Mouse (Mus musculus): ENCODE data around the gene Whrn. TPM values are rescaled to one million over a fixed set of nuclear protein-coding genes. Genes with fewer than 3 reads are reported as not detected.

Gene Whrn
- polyA plus RNA-seq, 1 experiment from 2014 or later, result 4.1 TPM

DNA sequence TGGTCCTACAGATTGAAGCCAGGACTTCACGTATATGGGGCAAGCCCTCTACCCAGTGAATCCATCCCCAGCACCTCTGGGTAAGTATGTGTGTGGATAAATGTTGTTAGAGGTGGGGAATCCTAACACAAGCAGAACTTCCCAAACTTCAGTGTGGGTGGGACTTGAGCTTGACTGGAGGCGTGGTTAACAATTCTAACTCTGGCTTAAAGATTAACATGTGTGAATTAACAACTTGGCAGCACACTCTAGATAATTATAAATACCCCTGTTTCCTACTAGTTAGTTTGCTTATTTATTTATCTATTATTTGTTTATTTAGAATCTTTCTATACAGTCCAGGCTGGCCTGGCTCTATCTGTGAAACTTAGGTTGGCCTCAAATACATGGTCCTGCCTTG lies 7.9 kb downstream of the Whrn start:
- H3K9ac ChIP-seq (ENCODE audit: low read length), result no peak overlapping the region
- no peak overlapping the region for H3K27ac ChIP-seq (ENCODE audit: low read depth, low read length)
- H3K36me3 ChIP-seq (ENCODE audit: control insufficient read depth, insufficient read depth, low read length), result no peaks in the 10 kb centered on the region
- 94% methylated on average over 2 of the region's 2 CpGs for WGBS
- H3K4me2 ChIP-seq (ENCODE audit: low read length), result no peak overlapping the region
- H3K27me3 ChIP-seq (replicated peaks; ENCODE audit: control insufficient read depth, insufficient read depth, low read length), result no peaks in the 10 kb centered on the region
- H3K4me3 ChIP-seq (ENCODE audit: low read depth, low read length), result no peak overlapping the region
- ATAC-seq, result no peak
- no peaks in the 10 kb centered on the region for H3K9me3 ChIP-seq (replicated peaks; ENCODE audit: control insufficient read depth, low read length)
- H3K4me1 ChIP-seq (ENCODE audit: control insufficient read depth, insufficient read depth, low read length), result peaks cover 11% of the 10 kb centered on the region; the same call in 1 of the 2 replicates
- DNase-seq (ENCODE audit: low spot score), result no peak

DNA sequence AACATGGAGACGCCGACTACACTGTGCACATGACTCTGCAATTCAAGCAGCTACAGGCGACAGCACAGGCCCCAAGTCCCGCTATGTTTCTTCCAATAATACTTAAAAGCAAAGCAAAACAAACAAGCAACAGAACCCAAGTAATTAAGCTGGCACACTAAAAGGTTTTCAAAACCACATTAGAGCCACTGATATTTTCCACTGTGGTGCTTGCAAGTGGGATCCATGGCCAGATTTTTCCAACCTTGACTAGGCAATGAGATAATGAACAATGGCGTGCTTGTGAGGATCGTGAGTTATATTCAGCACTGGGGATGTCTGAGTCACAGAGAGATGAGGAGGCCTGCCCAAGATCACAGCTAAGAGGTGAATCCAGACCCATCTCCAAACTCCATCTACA lies 8.5 kb downstream of the Whrn start:
- peaks cover 6% of the 10 kb centered on the region; the same call in 1 of the 2 replicates for H3K4me1 ChIP-seq (ENCODE audit: control insufficient read depth, insufficient read depth, low read length)
- H3K36me3 ChIP-seq (ENCODE audit: control insufficient read depth, insufficient read depth, low read length), result no peaks in the 10 kb centered on the region
- no peak for DNase-seq (ENCODE audit: low spot score)
- no peaks in the 10 kb centered on the region for H3K27me3 ChIP-seq (replicated peaks; ENCODE audit: control insufficient read depth, insufficient read depth, low read length)
- H3K4me3 ChIP-seq (ENCODE audit: low read depth, low read length), result no peak overlapping the region
- H3K9ac ChIP-seq (ENCODE audit: low read length), result no peak overlapping the region
- H3K27ac ChIP-seq (ENCODE audit: low read depth, low read length), result no peak overlapping the region
- no peak overlapping the region for H3K4me2 ChIP-seq (ENCODE audit: low read length)
- H3K9me3 ChIP-seq (replicated peaks; ENCODE audit: control insufficient read depth, low read length), result no peaks in the 10 kb centered on the region
- 64% methylated on average over 6 of the region's 6 CpGs for WGBS
- no peak for ATAC-seq

- no peak overlapping the region for H3K27ac ChIP-seq (ENCODE audit: low read depth, low read length)
- no peak overlapping the region for H3K4me3 ChIP-seq (ENCODE audit: low read depth, low read length)
- ATAC-seq (no peak), DNase-seq (ENCODE audit: low spot score) (no peak)
- H3K4me2 ChIP-seq (ENCODE audit: low read length), result no peak overlapping the region
- no peak overlapping the region for H3K9ac ChIP-seq (ENCODE audit: low read length)
- 0 out of 2 replicates have a peak, but pooled peaks cover 6% of the 10 kb centered on the region for H3K4me1 ChIP-seq (ENCODE audit: control insufficient read depth, insufficient read depth, low read length)
- H3K36me3 ChIP-seq (ENCODE audit: control insufficient read depth, insufficient read depth, low read length), result no peaks in the 10 kb centered on the region
- H3K9me3 ChIP-seq (replicated peaks; ENCODE audit: control insufficient read depth, low read length), result no peaks in the 10 kb centered on the region
- 26% methylated on average over 4 of the region's 4 CpGs for WGBS
- H3K27me3 ChIP-seq (replicated peaks; ENCODE audit: control insufficient read depth, insufficient read depth, low read length), result no peaks in the 10 kb centered on the region
Observed at GRCm38 (mm10) chr4:63486523-63486922, 9.3 kb downstream of the Whrn start.

DNA sequence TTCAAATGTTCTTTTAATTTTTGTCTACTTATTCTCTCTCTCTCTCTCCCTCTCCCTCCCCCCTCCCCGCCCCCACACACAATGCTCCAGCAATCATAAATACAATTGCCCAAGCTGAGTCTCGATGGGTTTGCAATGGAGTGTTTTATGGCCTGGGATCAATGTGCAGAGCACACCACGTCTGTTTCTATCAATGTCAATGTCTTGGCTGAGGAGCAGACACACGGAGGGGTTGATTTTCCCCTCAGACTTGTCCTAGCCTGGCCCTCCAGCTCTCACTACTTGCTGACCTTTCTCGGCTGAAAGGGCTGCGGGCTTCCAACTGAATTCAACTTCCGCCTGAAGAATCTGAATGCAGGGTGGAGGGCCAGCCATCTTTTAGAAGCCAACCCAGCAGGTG lies 12.1 kb downstream of the Whrn start:
- Histone ChIP-seq H3K4me1 (ENCODE audit: control insufficient read depth, insufficient read depth, low read length) (0 out of 2 replicates have a peak, but pooled peaks cover 7% of the 10 kb centered on the region), H3K9me3 (replicated peaks; ENCODE audit: control insufficient read depth, low read length) (no peaks in the 10 kb centered on the region), H3K9ac (ENCODE audit: low read length) (no peak overlapping the region), H3K27ac (ENCODE audit: low read depth, low read length) (no peak overlapping the region), H3K4me3 (ENCODE audit: low read depth, low read length) (no peak overlapping the region), H3K27me3 (replicated peaks; ENCODE audit: control insufficient read depth, insufficient read depth, low read length) (no peaks in the 10 kb centered on the region), H3K36me3 (ENCODE audit: control insufficient read depth, insufficient read depth, low read length) (no peaks in the 10 kb centered on the region), H3K4me2 (ENCODE audit: low read length) (no peak overlapping the region)
- ATAC-seq (no peak), DNase-seq (ENCODE audit: low spot score) (no peak)
- WGBS, result 48% methylated on average over 7 of the region's 7 CpGs

GRCm38 (mm10) chr4:63480845-63481167 lies 15.0 kb downstream of the Whrn start:
- H3K27me3 ChIP-seq (replicated peaks; ENCODE audit: control insufficient read depth, insufficient read depth, low read length), result no peaks in the 10 kb centered on the region
- H3K4me3 ChIP-seq (ENCODE audit: low read depth, low read length), result no peak overlapping the region
- no peak overlapping the region for H3K4me2 ChIP-seq (ENCODE audit: low read length)
- 0 out of 2 replicates have a peak, but pooled peaks cover 3% of the 10 kb centered on the region for H3K4me1 ChIP-seq (ENCODE audit: control insufficient read depth, insufficient read depth, low read length)
- no peak overlapping the region for H3K27ac ChIP-seq (ENCODE audit: low read depth, low read length)
- no peaks in the 10 kb centered on the region for H3K36me3 ChIP-seq (ENCODE audit: control insufficient read depth, insufficient read depth, low read length)
- H3K9me3 ChIP-seq (replicated peaks; ENCODE audit: control insufficient read depth, low read length), result no peaks in the 10 kb centered on the region
- 45% methylated on average over 11 of the region's 11 CpGs for whole genome bisulfite sequencing
- ATAC-seq (no peak), DNase-seq (ENCODE audit: low spot score) (no peak)
- H3K9ac ChIP-seq (ENCODE audit: low read length), result no peak overlapping the region

DNA sequence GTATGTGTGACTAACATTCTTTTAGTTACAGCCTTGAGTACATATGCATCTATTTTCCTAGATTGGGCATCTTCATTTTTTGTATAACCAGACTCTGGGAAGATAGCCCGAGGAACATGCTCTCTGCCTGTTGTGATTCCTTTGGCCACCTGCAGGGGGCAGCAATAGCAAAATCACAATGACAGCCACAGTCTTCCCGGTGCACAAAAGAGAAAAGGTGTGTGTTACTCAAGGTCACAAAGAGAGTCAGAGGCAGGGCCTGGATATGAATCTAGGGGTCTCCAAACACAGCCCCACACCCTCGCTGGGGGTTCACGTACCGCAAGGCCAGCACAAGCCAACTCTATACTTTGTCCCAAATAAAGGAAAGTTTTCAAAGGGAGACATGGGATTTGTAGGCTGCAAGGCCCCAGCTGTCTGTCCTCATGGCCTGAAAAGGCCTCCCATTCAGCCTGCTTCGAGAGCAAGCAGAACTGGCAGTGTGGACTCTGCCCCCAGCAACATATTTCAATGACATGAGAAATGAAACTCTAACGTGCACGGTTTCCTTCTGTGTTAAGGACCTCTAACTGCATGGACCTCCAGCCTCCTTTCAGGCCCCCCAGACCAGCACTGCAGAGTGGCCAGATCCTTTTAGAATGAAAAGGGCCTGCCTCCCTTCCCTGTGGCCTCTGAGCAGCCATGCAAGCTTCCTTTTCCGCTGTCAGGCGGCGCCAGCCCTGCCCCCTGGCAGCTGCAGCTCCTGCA lies 15.5 kb downstream of the Whrn start:
- Histone ChIP-seq H3K9ac (ENCODE audit: low read length) (0 out of 2 replicates have a peak overlapping the region, but pooled peaks have one; percentile 8), H3K9me3 (replicated peaks; ENCODE audit: control insufficient read depth, low read length) (no peaks in the 10 kb centered on the region), H3K4me1 (ENCODE audit: control insufficient read depth, insufficient read depth, low read length) (0 out of 2 replicates have a peak, but pooled peaks cover 3% of the 10 kb centered on the region), H3K36me3 (ENCODE audit: control insufficient read depth, insufficient read depth, low read length) (no peaks in the 10 kb centered on the region), H3K27ac (ENCODE audit: low read depth, low read length) (0 out of 2 replicates have a peak overlapping the region, but pooled peaks have one; percentile 27), H3K4me3 (ENCODE audit: low read depth, low read length) (no peak overlapping the region), H3K4me2 (ENCODE audit: low read length) (no peak overlapping the region), H3K27me3 (replicated peaks; ENCODE audit: control insufficient read depth, insufficient read depth, low read length) (no peaks in the 10 kb centered on the region)
- DNase-seq (ENCODE audit: low spot score) (peak; percentile 64), ATAC-seq (peak; percentile 33; the same call in 1 of the 2 replicates)
- WGBS, result 34% methylated on average over 11 of the region's 11 CpGs

GRCm38 (mm10) chr4:63478036-63478435 lies 17.8 kb downstream of the Whrn start:
- 83% methylated on average over 7 of the region's 7 CpGs for WGBS
- Histone ChIP-seq H3K9me3 (replicated peaks; ENCODE audit: control insufficient read depth, low read length) (no peaks in the 10 kb centered on the region), H3K27ac (ENCODE audit: low read depth, low read length) (no peak overlapping the region), H3K9ac (ENCODE audit: low read length) (no peak overlapping the region), H3K4me2 (ENCODE audit: low read length) (no peak overlapping the region), H3K27me3 (replicated peaks; ENCODE audit: control insufficient read depth, insufficient read depth, low read length) (no peaks in the 10 kb centered on the region), H3K4me3 (ENCODE audit: low read depth, low read length) (no peak overlapping the region), H3K36me3 (ENCODE audit: control insufficient read depth, insufficient read depth, low read length) (no peaks in the 10 kb centered on the region), H3K4me1 (ENCODE audit: control insufficient read depth, insufficient read depth, low read length) (0 out of 2 replicates have a peak, but pooled peaks cover 3% of the 10 kb centered on the region)
- ATAC-seq (no peak), DNase-seq (ENCODE audit: low spot score) (no peak)

GRCm38 (mm10) chr4:63476891-63477290 lies 18.9 kb downstream of the Whrn start:
- H3K9ac ChIP-seq (ENCODE audit: low read length), result no peak overlapping the region
- H3K27me3 ChIP-seq (replicated peaks; ENCODE audit: control insufficient read depth, insufficient read depth, low read length), result no peaks in the 10 kb centered on the region
- H3K4me3 ChIP-seq (ENCODE audit: low read depth, low read length), result no peak overlapping the region
- WGBS, result 96% methylated on average over 6 of the region's 6 CpGs
- no peak overlapping the region for H3K4me2 ChIP-seq (ENCODE audit: low read length)
- no peak overlapping the region for H3K27ac ChIP-seq (ENCODE audit: low read depth, low read length)
- H3K4me1 ChIP-seq (ENCODE audit: control insufficient read depth, insufficient read depth, low read length), result 0 out of 2 replicates have a peak, but pooled peaks cover 3% of the 10 kb centered on the region
- H3K9me3 ChIP-seq (replicated peaks; ENCODE audit: control insufficient read depth, low read length), result no peaks in the 10 kb centered on the region
- DNase-seq (ENCODE audit: low spot score), result no peak
- no peak for ATAC-seq
- H3K36me3 ChIP-seq (ENCODE audit: control insufficient read depth, insufficient read depth, low read length), result no peaks in the 10 kb centered on the region

GRCm38 (mm10) chr4:63475208-63475607 lies 20.6 kb downstream of the Whrn start:
- no peaks in the 10 kb centered on the region for H3K27me3 ChIP-seq (replicated peaks; ENCODE audit: control insufficient read depth, insufficient read depth, low read length)
- H3K27ac ChIP-seq (ENCODE audit: low read depth, low read length), result no peak overlapping the region
- H3K36me3 ChIP-seq (ENCODE audit: control insufficient read depth, insufficient read depth, low read length), result no peaks in the 10 kb centered on the region
- H3K4me3 ChIP-seq (ENCODE audit: low read depth, low read length), result no peak overlapping the region
- no peak overlapping the region for H3K9ac ChIP-seq (ENCODE audit: low read length)
- ATAC-seq, result no peak
- 84% methylated on average over 3 of the region's 3 CpGs for WGBS
- H3K4me1 ChIP-seq (ENCODE audit: control insufficient read depth, insufficient read depth, low read length), result no peaks in the 10 kb centered on the region
- DNase-seq (ENCODE audit: low spot score), result no peak
- H3K9me3 ChIP-seq (replicated peaks; ENCODE audit: control insufficient read depth, low read length), result no peaks in the 10 kb centered on the region
- no peak overlapping the region for H3K4me2 ChIP-seq (ENCODE audit: low read length)
